ENCODE assay signal across 8 mouse cellular contexts in the genomic region with DNA sequence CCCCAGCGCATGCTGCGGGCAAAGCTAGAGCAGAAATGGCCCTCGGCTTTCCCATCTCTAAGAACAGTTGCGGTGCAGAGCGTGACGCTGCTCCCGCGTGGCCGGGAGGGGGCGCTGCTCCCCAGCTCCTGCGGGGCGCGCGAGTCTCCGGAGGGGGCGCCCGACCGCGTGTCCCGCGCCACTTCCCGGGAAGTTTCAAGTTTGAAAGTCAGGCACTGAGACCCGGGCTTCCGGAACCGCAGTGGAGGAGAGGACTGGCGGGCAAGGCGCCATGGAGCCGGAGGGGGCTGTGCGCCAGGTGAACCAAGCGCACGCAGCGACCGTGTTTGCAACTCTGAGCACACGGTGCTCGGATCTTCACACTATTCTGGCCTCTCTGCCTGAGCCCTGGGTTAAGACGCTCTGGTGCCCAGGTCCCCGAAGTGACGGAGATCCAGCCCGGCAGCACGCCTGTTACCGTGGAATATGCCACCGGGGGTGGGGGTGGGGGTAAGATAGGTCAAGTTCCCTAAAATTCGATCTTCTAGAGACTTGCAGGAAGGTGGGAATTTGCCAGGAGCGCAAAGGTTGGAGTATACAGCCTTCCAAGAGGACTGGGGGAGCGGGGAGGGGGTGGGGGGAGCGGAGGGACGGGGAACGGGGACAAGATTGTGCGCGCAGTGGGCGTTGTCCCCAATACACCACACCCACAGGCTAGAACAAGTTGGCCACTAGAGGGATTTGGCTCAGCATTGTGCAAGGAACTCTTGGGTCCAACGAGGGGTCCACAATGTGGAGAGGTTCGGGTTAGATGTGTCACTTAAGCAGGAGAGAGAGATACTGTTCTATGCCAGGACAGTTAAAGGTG. TPM values are rescaled to one million over a fixed set of nuclear protein-coding genes. Genes with fewer than 3 reads are reported as not detected.
A peak's percentile ranks its signal among the peaks of the same experiment; 100 is the strongest.
DNase-seq lines count a peak whose midpoint lies in the region; ATAC-seq and TF ChIP-seq lines count a peak whose summit lies in the region.

A gene (plus strand): TSS at position 183 of the 847 bp plus-strand sequence.

- ATAC-seq in forebrain, embryonic 15.5 days (replicated peaks): peak; percentile 80
- peak; percentile 88 for ATAC-seq in lung, postnatal 0 days

- H3K79me2 ChIP-seq in MEL (ENCODE audit: control insufficient read depth, insufficient read depth, low read length, poor library complexity): no peaks in the 10 kb centered on the region

- peak within 1 kb of the TSS; percentile 84 for H3K9ac ChIP-seq in MEL (ENCODE audit: control insufficient read depth, low read depth, low read length, poor library complexity, severe bottlenecking)
- H3K9ac ChIP-seq in forebrain, embryonic 15.5 days (replicated peaks): peak within 1 kb of the TSS; percentile 34
- H3K9ac ChIP-seq in lung, postnatal 0 days (replicated peaks; ENCODE audit: low read depth): 0 out of 2 replicates have a peak within 1 kb of the TSS, but pooled peaks have one; percentile 23

- peak within 1 kb of the TSS; percentile 55 for H3K27ac ChIP-seq in MEL (ENCODE audit: control insufficient read depth, low read depth, low read length)
- 0 out of 2 replicates have a peak within 1 kb of the TSS, but pooled peaks have one; percentile 19 for H3K27ac ChIP-seq in forebrain, embryonic 15.5 days (replicated peaks)
- H3K27ac ChIP-seq in layer of hippocampus, adult 2 months: peak within 1 kb of the TSS; percentile 51; the same call in 1 of the 2 replicates
- peak within 1 kb of the TSS; percentile 69 for H3K27ac ChIP-seq in lung, postnatal 0 days (ENCODE audit: low read length)

- no peaks in the 10 kb centered on the region for H3K9me3 ChIP-seq in MEL (replicated peaks; ENCODE audit: insufficient read depth, low read length)
- no peaks in the 10 kb centered on the region for H3K9me3 ChIP-seq in forebrain, embryonic 15.5 days
- H3K9me3 ChIP-seq in lung, postnatal 0 days (ENCODE audit: low read length): no peaks in the 10 kb centered on the region

- H3K4me2 ChIP-seq in forebrain, embryonic 15.5 days (replicated peaks): peak within 1 kb of the TSS; percentile 94
- H3K4me2 ChIP-seq in lung, postnatal 0 days (replicated peaks; ENCODE audit: low read depth, low read length): peak within 1 kb of the TSS; percentile 97

- peaks cover 0 to 2% of the 10 kb centered on the region in 2 experiments; a peak in 1 of 4 replicates for H3K36me3 ChIP-seq in MEL (ENCODE audit: control insufficient read depth in 1 of 2, insufficient read depth in 2 of 2, low read length in 2 of 2)
- H3K36me3 ChIP-seq in forebrain, embryonic 15.5 days: peaks cover 4% of the 10 kb centered on the region
- no peaks in the 10 kb centered on the region for H3K36me3 ChIP-seq in lung, postnatal 0 days (ENCODE audit: insufficient read depth, low read length)

- H3K27me3 ChIP-seq in MEL (ENCODE audit: control insufficient read depth in 1 of 2, insufficient read depth in 2 of 2, low read length in 2 of 2): no peaks in the 10 kb centered on the region
- no peaks in the 10 kb centered on the region for H3K27me3 ChIP-seq in forebrain, embryonic 15.5 days
- H3K27me3 ChIP-seq in lung, postnatal 0 days (replicated peaks; ENCODE audit: insufficient read depth, low read length): no peaks in the 10 kb centered on the region

- peak in 1 of 2 experiments; percentile 55; a peak in 1 of 4 replicates for TF ChIP-seq POLR2A in MEL (IDR thresholded peaks at IDR 0.05; ENCODE audit: control insufficient read depth in 1 of 2, insufficient read depth in 1 of 2, low read depth in 1 of 2, low read length in 2 of 2, poor library complexity in 1 of 2)

- TF ChIP-seq RAD21 in MEL (IDR thresholded peaks at IDR 0.05; ENCODE audit: low read depth, low read length): peak; percentile 53

- intact Hi-C loops in heart, postnatal 25 days (cut with DNase I): loop anchor here (2.0 to 5.0 kb wide), 2 partner anchors 15 to 35 kb away; a partner anchor contains a TSS

- WGBS in forebrain, embryonic 15.5 days: under 1% methylated on average over 52 of the region's 53 CpGs
- WGBS in lung, postnatal 0 days: under 1% methylated on average over 45 of the region's 53 CpGs

- peak within 1 kb of the TSS; percentile 68 to 72 for H3K4me3 ChIP-seq in MEL (ENCODE audit: control insufficient read depth in 1 of 2, insufficient read depth in 1 of 2, low read depth in 2 of 2, low read length in 2 of 2)
- H3K4me3 ChIP-seq in forebrain, embryonic 15.5 days: peak within 1 kb of the TSS; percentile 44
- H3K4me3 ChIP-seq in layer of hippocampus, adult 2 months: peak within 1 kb of the TSS; percentile 56
- peak within 1 kb of the TSS; percentile 56 for H3K4me3 ChIP-seq in lung, postnatal 0 days (ENCODE audit: low read depth, low read length)

- TF ChIP-seq CTCF in MEL (IDR thresholded peaks at IDR 0.05 in 2 of 3, conservative IDR thresholded peaks at IDR 0.05 in 1 of 3; ENCODE audit: control insufficient read depth in 1 of 3, insufficient read depth in 1 of 3, low read depth in 2 of 3, low read length in 3 of 3, poor library complexity in 1 of 3, severe bottlenecking in 1 of 3): peak; percentile 65 to 100 (median 85)
- peak; percentile 99 for TF ChIP-seq CTCF in layer of hippocampus, adult 2 months (conservative IDR thresholded peaks at IDR 0.05)
- peak; percentile 100 for TF ChIP-seq CTCF in lung, postnatal 0 days (IDR thresholded peaks at IDR 0.05)

- peaks cover 0 to 5% of the 10 kb centered on the region in 2 experiments; a peak in 2 of 4 replicates for H3K4me1 ChIP-seq in MEL (ENCODE audit: control insufficient read depth in 1 of 2, insufficient read depth in 2 of 2, low read length in 2 of 2)
- H3K4me1 ChIP-seq in forebrain, embryonic 15.5 days: peaks cover 14% of the 10 kb centered on the region
- no peaks in the 10 kb centered on the region; the same call in 1 of the 2 replicates for H3K4me1 ChIP-seq in lung, postnatal 0 days (ENCODE audit: insufficient read depth, low read depth, low read length)

- DNase-seq in MEL (ENCODE audit: low read depth, low spot score): peak; percentile 91
- peak; percentile 64 for DNase-seq in cerebellum, adult 11-12 months
- DNase-seq in heart, postnatal 25 days (ENCODE audit: low spot score): peak; percentile 72
- peak; percentile 55 to 83 for DNase-seq in layer of hippocampus, adult 2 months (ENCODE audit: low spot score in 2 of 2)
- DNase-seq in lung, postnatal 0 days (ENCODE audit: low spot score): peak; percentile 94
- peak; percentile 74 for DNase-seq in ovary, adult 18-20 months (ENCODE audit: low spot score)
- DNase-seq in thymus, postnatal 0 days (ENCODE audit: low spot score): peak; percentile 85

- TF ChIP-seq EP300 in MEL (IDR thresholded peaks at IDR 0.05; ENCODE audit: low read depth in 1 of 2, low read length in 2 of 2): no peak
- no peak for TF ChIP-seq EP300 in lung, postnatal 0 days (IDR thresholded peaks at IDR 0.05)

TF ChIP-seq in MEL, 35 proteins besides CTCF, POLR2A, EP300 and RAD21 (continues in another document):
- no peak for TF ChIP-seq MAFK (IDR thresholded peaks at IDR 0.05; ENCODE audit: borderline replicate concordance, low read depth, low read length)
- peak; percentile 81 for TF ChIP-seq MAX (IDR thresholded peaks at IDR 0.05; ENCODE audit: low read length)
- no peak for TF ChIP-seq USF2 (IDR thresholded peaks at IDR 0.05; ENCODE audit: borderline replicate concordance in 1 of 2, insufficient read depth in 1 of 2, low read depth in 1 of 2, low read length in 2 of 2)
- TF ChIP-seq ZNF384 (IDR thresholded peaks at IDR 0.05; ENCODE audit: low read depth, low read length): peak; percentile 63
- TF ChIP-seq MAZ (IDR thresholded peaks at IDR 0.05; ENCODE audit: low read depth, low read length): peak; percentile 94; the same call in 1 of the 2 replicates
- TF ChIP-seq NRF1 (IDR thresholded peaks at IDR 0.05; ENCODE audit: insufficient read depth, low read depth, low read length, poor library complexity, severe bottlenecking): 0 out of 2 replicates have a peak, but pooled peaks have one; percentile 14
- no peak for TF ChIP-seq CHD2 (IDR thresholded peaks at IDR 0.05; ENCODE audit: low read length)
- no peak for TF ChIP-seq UBTF (IDR thresholded peaks at IDR 0.05; ENCODE audit: borderline replicate concordance, insufficient read depth, low read depth, low read length)
- TF ChIP-seq KAT2A (conservative IDR thresholded peaks at IDR 0.05; ENCODE audit: low read depth, low read length): no peak; the same call in 1 of the 2 replicates
- TF ChIP-seq MEF2A (IDR thresholded peaks at IDR 0.05; ENCODE audit: extremely low read depth, insufficient replicate concordance, low read depth, low read length, poor library complexity, severe bottlenecking): no peak
- 0 out of 2 replicates have a peak, but pooled peaks have one; percentile 38 for TF ChIP-seq USF1 (IDR thresholded peaks at IDR 0.05; ENCODE audit: low read depth, low read length)
- TF ChIP-seq TBP (IDR thresholded peaks at IDR 0.05; ENCODE audit: low read depth, low read length): peak; percentile 62; the same call in 1 of the 2 replicates
- TF ChIP-seq ETS1 (IDR thresholded peaks at IDR 0.05; ENCODE audit: low read depth, low read length): 0 out of 2 replicates have a peak, but pooled peaks have one; percentile 33
- peak; percentile 45; the same call in 1 of the 2 replicates for TF ChIP-seq ZMIZ1 (IDR thresholded peaks at IDR 0.05; ENCODE audit: low read depth, low read length)
- TF ChIP-seq RCOR1 (IDR thresholded peaks at IDR 0.05; ENCODE audit: low read depth, low read length): peak; percentile 39; the same call in 1 of the 2 replicates
- TF ChIP-seq TAL1 (IDR thresholded peaks at IDR 0.05; ENCODE audit: low read length): no peak
- TF ChIP-seq CHD1 (IDR thresholded peaks at IDR 0.05; ENCODE audit: low read depth, low read length): no peak
- TF ChIP-seq NELFE (IDR thresholded peaks at IDR 0.05; ENCODE audit: low read depth, low read length): peak; percentile 67
- no peak for TF ChIP-seq POLR2AphosphoS5 (IDR thresholded peaks at IDR 0.05; ENCODE audit: borderline replicate concordance, low read depth, low read length)
- peak; percentile 90 for TF ChIP-seq MXI1 (IDR thresholded peaks at IDR 0.05; ENCODE audit: low read depth, low read length)
- peak; percentile 61 for TF ChIP-seq SMC3 (IDR thresholded peaks at IDR 0.05; ENCODE audit: low read depth, low read length)
- no peak for TF ChIP-seq ZKSCAN1 (IDR thresholded peaks at IDR 0.05; ENCODE audit: low read depth, low read length)
- TF ChIP-seq POLR2AphosphoS2 (IDR thresholded peaks at IDR 0.05; ENCODE audit: low read length): peak; percentile 77

RNA-seq across cellular contexts. Expression of the gene that starts here (rescaled TPM):
- 2.0 and 2.9 TPM in 2 replicates for total RNA-seq in MEL (2012; rRNA removed)
- polyA plus RNA-seq in MEL (2012; ENCODE audit: insufficient read depth in 1 of 2, insufficient read length in 2 of 2, low read depth in 1 of 2, low replicate concordance in 2 of 2, missing spikeins in 1 of 2): 1 to 10 TPM in 1 of 2 experiments, not detected in 1; 5.8 TPM
- polyA plus RNA-seq in forebrain, embryonic 15.5 days (2015; fragmentation: Nextera tagmentation; extraction: Ambion mirVana): 3.5 and 3.9 TPM in 2 replicates
- 10 to 100 TPM; 10.5 to 13.2 TPM for total RNA-seq in heart, postnatal 25 days (2021)
- total RNA-seq in layer of hippocampus, adult 2 months (2021): 1 to 10 TPM; 1.7 to 2.1 TPM
- polyA plus RNA-seq in lung, postnatal 0 days (2015; fragmentation: Nextera tagmentation; extraction: Ambion mirVana): 9.8 and 11.0 TPM in 2 replicates
- polyA plus RNA-seq in thymus, postnatal 0 days (2015; fragmentation: Nextera tagmentation; extraction: Ambion mirVana): 3.5 and 3.7 TPM in 2 replicates

Comparison
In these comparisons a context has a peak if more than half of its experiments do, and no peak if none do; other contexts are left out.
1. Peak in every context shown above with its lines: DNase-seq, ATAC-seq, H3K4me3 ChIP-seq and H3K27ac ChIP-seq.
2. H3K27ac ChIP-seq: peak in every context shown above with its lines; median percentile 69 in lung, postnatal 0 days; 55 in MEL; 51 in layer of hippocampus, adult 2 months; 19 in forebrain, embryonic 15.5 days.
3. H3K9ac ChIP-seq: peak in every context shown above with its lines; median percentile 84 in MEL; 34 in forebrain, embryonic 15.5 days; 23 in lung, postnatal 0 days.